Mouse (Mus musculus): ENCODE measurements around the gene Comt.

DNA sequence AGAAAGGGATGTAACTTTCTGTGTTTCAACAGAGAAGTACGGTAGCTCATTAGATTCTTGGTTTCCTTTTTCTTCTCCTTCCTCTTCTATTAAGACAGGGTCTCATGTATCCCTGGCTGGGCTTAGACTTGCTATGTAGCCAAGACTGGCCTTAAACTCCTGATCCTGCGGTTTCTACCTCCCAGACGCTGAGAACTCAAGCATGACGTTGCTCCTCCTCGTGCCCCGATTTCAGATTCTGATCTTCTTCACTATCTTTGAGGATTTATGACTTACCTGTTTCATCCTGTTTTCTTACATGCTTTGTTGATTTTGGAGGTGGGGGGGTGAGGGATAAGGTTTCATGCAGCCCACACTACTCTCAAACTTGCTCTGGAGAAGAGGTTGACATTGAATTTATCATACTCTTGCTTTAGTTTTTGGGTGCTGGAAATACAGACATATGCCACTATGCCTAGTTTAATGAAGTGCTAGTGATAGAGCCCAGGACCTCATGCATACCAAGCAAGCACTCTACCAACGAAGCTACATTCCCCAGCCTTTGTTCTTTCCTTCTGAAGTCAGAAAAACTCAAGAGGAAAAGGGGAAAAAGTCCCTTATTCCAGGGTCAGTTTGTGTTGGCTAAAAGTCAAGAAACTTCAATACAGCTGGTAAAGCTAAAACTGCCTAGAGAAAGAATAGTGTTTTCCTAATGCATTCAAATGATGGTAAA is 3.3 kb downstream of the Comt start:
- no peak for TF ChIP-seq POLR2A (IDR thresholded peaks at IDR 0.05; ENCODE audit: insufficient read depth, low read depth, low read length)
- TF ChIP-seq EP300 (IDR thresholded peaks at IDR 0.05; ENCODE audit: insufficient read depth, low read depth, low read length), result no peak
- TF ChIP-seq CTCF (IDR thresholded peaks at IDR 0.05), result no peak

Measured in heart, adult 2 months (tissue).